Mouse (Mus musculus) limb, embryonic 11.5 days (tissue): Measurements from ENCODE around the gene Rasgef1b. TPM values are rescaled to one million over a fixed set of nuclear protein-coding genes. Genes with fewer than 3 reads are reported as not detected.

ENCODE experiments used
- ATAC-seq: fragments of 200-750 bp; cut with Nextera tagmentation; 2 replicates; pipeline ENCODE4 v1.8.0; 2017; ENCODE audit warnings: low read depth; ENCODE audit not compliant: insufficient number of reproducible peaks, low FRiP score, low TSS enrichment
- DNase-seq: peaks from one replicate; pipeline ENCODE4 v3.0.0-alpha.2; 2015; ENCODE audit warnings: low spot score
- H3K27ac ChIP-seq: fragments of 300-500 bp; sonication (generic); replicated peaks from 2 replicates; pipeline ENCODE4 v1.5.1; 2014; ENCODE audit warnings: low read depth, mild to moderate bottlenecking, low read length
- H3K27me3 ChIP-seq: fragments of 300-500 bp; sonication (generic); 2 replicates; pipeline ENCODE4 v1.6.1; 2014; ENCODE audit warnings: mild to moderate bottlenecking, low read length, mixed read lengths; ENCODE audit not compliant: control insufficient read depth, insufficient read depth
- H3K36me3 ChIP-seq: fragments of 300-500 bp; sonication (generic); 2 replicates; pipeline ENCODE4 v1.6.1; 2014; ENCODE audit warnings: mild to moderate bottlenecking, low read length, moderate library complexity, mixed read lengths; ENCODE audit not compliant: control insufficient read depth, insufficient read depth
- H3K4me1 ChIP-seq: fragments of 300-500 bp; sonication (generic); 2 replicates; pipeline ENCODE4 v1.6.1; 2014; ENCODE audit warnings: low read length, mixed read lengths; ENCODE audit not compliant: control insufficient read depth, insufficient read depth
- H3K4me2 ChIP-seq: fragments of 300-500 bp; sonication (generic); 2 replicates; pipeline ENCODE4 v1.6.1; 2014; ENCODE audit warnings: low read depth, mild to moderate bottlenecking, moderate library complexity; ENCODE audit not compliant: severe bottlenecking
- H3K4me3 ChIP-seq: fragments of 300-500 bp; sonication (generic); 2 replicates; pipeline ENCODE4 v1.5.1; 2014; ENCODE audit warnings: low read depth, low read length
- H3K9ac ChIP-seq: fragments of 300-500 bp; sonication (generic); 2 replicates; pipeline ENCODE4 v1.6.1; 2014; ENCODE audit warnings: mild to moderate bottlenecking, low read length
- H3K9me3 ChIP-seq: fragments of 300-500 bp; sonication (generic); 2 replicates; pipeline ENCODE4 v1.6.1; 2016; ENCODE audit warnings: low read length; ENCODE audit not compliant: control insufficient read depth
- WGBS: fragments of 180-500 bp; shearing (Covaris S2); extraction: QIAGEN DNeasy Blood & Tissue Kit; methylation state at CpG from one replicate; pipeline ENCODE4 v1.1.7; 2014; 5-methylcytosine and 5-hydroxymethylcytosine counted together
- polyA plus RNA-seq: library from polyadenylated mRNA; unstranded; fragments of >200 nt; fragmentation: Nextera tagmentation; extraction: Ambion mirVana; gene quantifications from 2 replicates; pipeline ENCODE4 v1.2.1, GENCODE M21; 2014

The Rasgef1b gene
- polyA plus RNA-seq, 1 experiment from 2014 or later, result 59.9 TPM

- Histone ChIP-seq H3K9ac (no peak overlapping the region), H3K36me3 (no peaks in the 10 kb centered on the region), H3K4me1 (peaks cover 12% of the 10 kb centered on the region), H3K27ac (no peak overlapping the region), H3K4me3 (no peak overlapping the region), H3K4me2 (no peak overlapping the region), H3K9me3 (no peaks in the 10 kb centered on the region), H3K27me3 (no peaks in the 10 kb centered on the region)
- 15% methylated on average over 1 of the region's 1 CpGs for WGBS
- ATAC-seq (no peak), DNase-seq (no peak)
Measured at GRCm38 (mm10) chr5:99496157-99496453, 232.8 kb downstream of the Rasgef1b start.

GRCm38 (mm10) chr5:99495354-99496156 lies 233.3 kb downstream of the Rasgef1b start:
- no peaks in the 10 kb centered on the region for H3K36me3 ChIP-seq
- H3K4me2 ChIP-seq, result no peak overlapping the region
- no peaks in the 10 kb centered on the region for H3K9me3 ChIP-seq
- WGBS, result 60% methylated on average over 10 of the region's 10 CpGs
- DNase-seq, result no peak
- peaks cover 12% of the 10 kb centered on the region for H3K4me1 ChIP-seq
- H3K9ac ChIP-seq, result no peak overlapping the region
- no peak for ATAC-seq
- H3K27ac ChIP-seq, result no peak overlapping the region
- H3K27me3 ChIP-seq, result no peaks in the 10 kb centered on the region
- H3K4me3 ChIP-seq, result no peak overlapping the region

- Histone ChIP-seq H3K4me2 (no peak overlapping the region), H3K36me3 (no peaks in the 10 kb centered on the region), H3K4me1 (peaks cover 12% of the 10 kb centered on the region), H3K4me3 (no peak overlapping the region), H3K9ac (no peak overlapping the region), H3K27me3 (no peaks in the 10 kb centered on the region), H3K9me3 (no peaks in the 10 kb centered on the region), H3K27ac (no peak overlapping the region)
- WGBS, result 81% methylated on average over 9 of the region's 9 CpGs
- no peak for ATAC-seq
- DNase-seq, result no peak
Measured at GRCm38 (mm10) chr5:99493861-99494260, 235.0 kb downstream of the Rasgef1b start.

- Histone ChIP-seq H3K9ac (no peak overlapping the region), H3K36me3 (no peaks in the 10 kb centered on the region), H3K4me2 (no peak overlapping the region), H3K27me3 (no peaks in the 10 kb centered on the region), H3K4me1 (peaks cover 12% of the 10 kb centered on the region), H3K4me3 (no peak overlapping the region), H3K9me3 (no peaks in the 10 kb centered on the region), H3K27ac (no peak overlapping the region)
- ATAC-seq (no peak), DNase-seq (no peak)
- 94% methylated on average over 3 of the region's 3 CpGs for WGBS
Measured at GRCm38 (mm10) chr5:99493017-99493416, 235.8 kb downstream of the Rasgef1b start.

- H3K4me3 ChIP-seq, result no peak overlapping the region
- whole genome bisulfite sequencing, result 84% methylated on average over 6 of the region's 6 CpGs
- no peak overlapping the region for H3K4me2 ChIP-seq
- no peaks in the 10 kb centered on the region for H3K9me3 ChIP-seq
- ATAC-seq (no peak), DNase-seq (no peak)
- H3K27ac ChIP-seq, result no peak overlapping the region
- H3K4me1 ChIP-seq, result no peaks in the 10 kb centered on the region
- H3K27me3 ChIP-seq, result no peaks in the 10 kb centered on the region
- H3K36me3 ChIP-seq, result no peaks in the 10 kb centered on the region
- no peak overlapping the region for H3K9ac ChIP-seq
Measured at GRCm38 (mm10) chr5:99488479-99489158, 240.2 kb downstream of the Rasgef1b start.

- DNase-seq (no peak), ATAC-seq (no peak)
- Histone ChIP-seq H3K9ac (no peak overlapping the region), H3K4me3 (no peak overlapping the region), H3K9me3 (no peaks in the 10 kb centered on the region), H3K4me2 (no peak overlapping the region), H3K27me3 (no peaks in the 10 kb centered on the region), H3K4me1 (no peaks in the 10 kb centered on the region), H3K36me3 (no peaks in the 10 kb centered on the region), H3K27ac (no peak overlapping the region)
- 79% methylated on average over 5 of the region's 5 CpGs for WGBS
Measured at GRCm38 (mm10) chr5:99487009-99487858, 241.6 kb downstream of the Rasgef1b start.

DNA sequence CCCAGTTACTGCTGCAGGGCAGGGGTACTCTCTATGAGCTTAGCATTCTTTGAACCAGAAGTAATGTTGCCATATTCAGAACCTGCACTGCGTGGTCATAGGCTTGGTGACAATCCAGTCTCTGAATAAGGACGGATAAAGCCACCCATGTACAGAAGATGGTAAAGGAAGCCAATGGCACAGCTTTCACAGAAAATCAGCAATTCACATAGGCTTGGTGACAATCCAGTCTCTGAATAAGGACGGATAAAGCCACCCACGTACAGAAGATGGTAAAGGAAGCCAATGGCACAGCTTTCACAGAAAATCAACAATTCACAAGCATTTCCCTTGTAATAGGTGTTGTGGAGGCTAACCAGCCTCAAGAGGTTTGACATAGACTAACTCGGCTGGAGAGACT lies 245.7 kb downstream of the Rasgef1b start:
- no peak for ATAC-seq
- Histone ChIP-seq H3K4me2 (no peak overlapping the region), H3K27ac (no peak overlapping the region), H3K9ac (no peak overlapping the region), H3K36me3 (no peaks in the 10 kb centered on the region), H3K4me1 (peaks cover 10% of the 10 kb centered on the region), H3K9me3 (no peaks in the 10 kb centered on the region), H3K27me3 (no peaks in the 10 kb centered on the region), H3K4me3 (no peak overlapping the region)
- DNase-seq, result no peak
- WGBS, result 86% methylated on average over 5 of the region's 5 CpGs

GRCm38 (mm10) chr5:99482524-99482923 lies 246.3 kb downstream of the Rasgef1b start:
- Histone ChIP-seq H3K36me3 (no peaks in the 10 kb centered on the region), H3K4me3 (no peak overlapping the region), H3K4me2 (no peak overlapping the region), H3K4me1 (peaks cover 10% of the 10 kb centered on the region), H3K27ac (no peak overlapping the region), H3K9ac (no peak overlapping the region), H3K9me3 (no peaks in the 10 kb centered on the region), H3K27me3 (no peaks in the 10 kb centered on the region)
- no peak for DNase-seq
- ATAC-seq, result no peak
- 90% methylated on average over 6 of the region's 6 CpGs for WGBS
